Mouse (Mus musculus): ENCODE data around the gene Sec23b.

Gene Sec23b

GRCm38 (mm10) chr2:144601576-144601975 is 45.5 kb downstream of the Sec23b start:
- no peak for DNase-seq (ENCODE audit: low spot score in 2 of 2)

GRCm38 (mm10) chr2:144613956-144614355 is 57.9 kb downstream of the Sec23b start:
- no peak for DNase-seq (ENCODE audit: low spot score in 2 of 2)

- no peak for DNase-seq (ENCODE audit: low spot score in 2 of 2)
Observed at GRCm38 (mm10) chr2:144617074-144617874, 61.2 kb downstream of the Sec23b start.

- DNase-seq (ENCODE audit: low spot score in 2 of 2), result no peak
Observed at GRCm38 (mm10) chr2:144621491-144621890, 65.5 kb downstream of the Sec23b start.

- DNase-seq (ENCODE audit: low spot score in 2 of 2), result no peak
Observed at GRCm38 (mm10) chr2:144633551-144633950, 77.5 kb downstream of the Sec23b start.

GRCm38 (mm10) chr2:144634231-144634630 is 78.2 kb downstream of the Sec23b start:
- no peak for DNase-seq (ENCODE audit: low spot score in 2 of 2)

GRCm38 (mm10) chr2:144634729-144635128 is 78.7 kb downstream of the Sec23b start:
- DNase-seq (ENCODE audit: low spot score in 2 of 2), result no peak

- peak; percentile 31 to 64 for DNase-seq (ENCODE audit: low spot score in 2 of 2)
Observed at GRCm38 (mm10) chr2:144635644-144636320, 79.8 kb downstream of the Sec23b start.

GRCm38 (mm10) chr2:144637204-144637603 is 81.2 kb downstream of the Sec23b start:
- DNase-seq (ENCODE audit: low spot score in 2 of 2), result no peak

GRCm38 (mm10) chr2:144637671-144638395 is 81.8 kb downstream of the Sec23b start:
- DNase-seq (ENCODE audit: low spot score in 2 of 2), result no peak

- DNase-seq (ENCODE audit: low spot score in 2 of 2), result no peak
Observed at GRCm38 (mm10) chr2:144638719-144639118, 82.7 kb downstream of the Sec23b start.

GRCm38 (mm10) chr2:144640101-144640500 is 84.1 kb downstream of the Sec23b start:
- no peak for DNase-seq (ENCODE audit: low spot score in 2 of 2)

Data from frontal cortex, postnatal 25 days (tissue).